Mouse (Mus musculus): Measurements from ENCODE around the gene Gimap4.

- TF ChIP-seq CTCF (IDR thresholded peaks at IDR 0.05; ENCODE audit: low read depth, low read length) (no peak), POLR2A (IDR thresholded peaks at IDR 0.05; ENCODE audit: extremely low read depth, insufficient read depth, low read length) (no peak)
Measured at GRCm38 (mm10) chr6:48684806-48685205, 457 bp downstream of the Gimap4 start.
